Mouse (Mus musculus) gastrocnemius, postnatal 25 days (tissue): Measurements from ENCODE around the gene Olfr694. TPM values are rescaled to one million over a fixed set of nuclear protein-coding genes. Genes with fewer than 3 reads are reported as not detected.
"Not testable (repeated sequence)": the region's sequence is repeated elsewhere in the genome, so short reads cannot be mapped to it uniquely, and the experiment has no call there.

Experiments used
- DNase-seq: peaks from one replicate; pipeline ENCODE4 v3.0.0; 2022
- long read RNA-seq, 2 experiments: library from polyadenylated mRNA; stranded (forward); transcript quantifications; one replicate each; pipeline ENCODE4 v2.0.0; 2021
- total RNA-seq, 2 experiments: library from RNA; stranded (reverse); gene quantifications; 1 replicate in 1 of 2; 2 replicates in 1 of 2; pipeline ENCODE4 v1.2.3; 2021

Olfr694 gene
- total RNA-seq, result not detected
- long read RNA-seq, experiment 1, result 0 reads
- long read RNA-seq, experiment 2, result 0 reads

GRCm38 (mm10) chr7:106691714-106692113 lies at the start of gene Olfr694:
Gene Olfr694 (minus strand): TSS chr7:106691814.
- no peak for DNase-seq

- no peak for DNase-seq
These were observed 45.4 kb upstream of the Olfr694 start for GRCm38 (mm10) chr7:106737028-106737427.

GRCm38 (mm10) chr7:106733717-106734116 lies 42.1 kb upstream of the Olfr694 start:
- no peak for DNase-seq

GRCm38 (mm10) chr7:106725654-106726053 lies 34.0 kb upstream of the Olfr694 start:
- DNase-seq, result not testable (repeated sequence)

GRCm38 (mm10) chr7:106716296-106716695 lies 24.7 kb upstream of the Olfr694 start, which contains the start of gene Olfr695:
Gene Olfr695 (minus strand): TSS chr7:106716396.
- DNase-seq, result no peak

GRCm38 (mm10) chr7:106711463-106711862 lies 19.8 kb upstream of the Olfr694 start:
- DNase-seq, result no peak

- not testable (repeated sequence) for DNase-seq
These were observed 16.1 kb upstream of the Olfr694 start for GRCm38 (mm10) chr7:106707705-106708104.

- no peak for DNase-seq
These were observed 5.3 kb upstream of the Olfr694 start for GRCm38 (mm10) chr7:106696891-106697290.

- DNase-seq, result no peak
These were observed 1.4 kb upstream of the Olfr694 start for GRCm38 (mm10) chr7:106692976-106693375.

GRCm38 (mm10) chr7:106685382-106685781 lies 6.2 kb downstream of the Olfr694 start:
- no peak for DNase-seq

GRCm38 (mm10) chr7:106680484-106680883 lies 11.1 kb downstream of the Olfr694 start, which contains the start of gene Olfr693:
Gene Olfr693 (minus strand): TSS chr7:106680584.
- DNase-seq, result no peak

GRCm38 (mm10) chr7:106652344-106652652 lies 39.3 kb downstream of the Olfr694 start:
- no peak for DNase-seq

GRCm38 (mm10) chr7:106651555-106652343 lies 39.9 kb downstream of the Olfr694 start:
- DNase-seq, result no peak

GRCm38 (mm10) chr7:106649774-106650173 lies 41.8 kb downstream of the Olfr694 start:
- DNase-seq, result no peak

- no peak for DNase-seq
These were observed 46.4 kb downstream of the Olfr694 start for GRCm38 (mm10) chr7:106645261-106645660.

GRCm38 (mm10) chr7:106644222-106644870 lies 47.3 kb downstream of the Olfr694 start:
- DNase-seq, result no peak

- DNase-seq, result no peak
These were observed 50.8 kb downstream of the Olfr694 start for GRCm38 (mm10) chr7:106640839-106641238.

GRCm38 (mm10) chr7:106635560-106635959 lies 56.1 kb downstream of the Olfr694 start:
- DNase-seq, result no peak

Other genes with a start within 250 kb of the Olfr694 start
- gene Olfr693, start 11.2 kb downstream of the Olfr694 start, total RNA-seq, result not detected
- gene Olfr695, start 24.6 kb upstream of the Olfr694 start, total RNA-seq, result not detected
- not detected for gene Olfr697, start 50.6 kb upstream of the Olfr694 start, total RNA-seq
- gene Olfr698, start 63.6 kb upstream of the Olfr694 start, total RNA-seq, result not detected
- gene Olfr699, start 101.4 kb upstream of the Olfr694 start, total RNA-seq, result not detected
- gene Olfr700, start 117.0 kb upstream of the Olfr694 start, total RNA-seq, result not detected
- gene Olfr701, start 122.3 kb upstream of the Olfr694 start, total RNA-seq, result not detected
- not detected for gene Olfr702, start 142.1 kb upstream of the Olfr694 start, total RNA-seq
- gene Olfr703, start 151.5 kb upstream of the Olfr694 start, total RNA-seq, result not detected
- not detected for gene Olfr704, start 171.4 kb upstream of the Olfr694 start, total RNA-seq
- not detected for gene Olfr705, start 185.1 kb upstream of the Olfr694 start, total RNA-seq
- not detected for gene Olfr706, start 196.3 kb upstream of the Olfr694 start, total RNA-seq
- not detected for gene Olfr707, start 209.4 kb upstream of the Olfr694 start, total RNA-seq
- gene Olfr1532-ps1, start 216.2 kb upstream of the Olfr694 start, total RNA-seq, result not detected
- not detected for gene Olfr709-ps1, start 240.4 kb upstream of the Olfr694 start, total RNA-seq